Mouse (Mus musculus) embryo, embryonic 10 days (tissue): ENCODE data around the gene Gng8.

Experiments used
- DNase-seq: peaks from one replicate; pipeline ENCODE4 v3.0.0-alpha.2; 2015; ENCODE audit warnings: low spot score

Gene Gng8

GRCm38 (mm10) chr7:16876608-16877007, 15.0 kb upstream of the Gng8 start:
- DNase-seq, result peak; percentile 89

- no peak for DNase-seq
These were observed 13.9 kb upstream of the Gng8 start for GRCm38 (mm10) chr7:16877717-16878116.

DNA sequence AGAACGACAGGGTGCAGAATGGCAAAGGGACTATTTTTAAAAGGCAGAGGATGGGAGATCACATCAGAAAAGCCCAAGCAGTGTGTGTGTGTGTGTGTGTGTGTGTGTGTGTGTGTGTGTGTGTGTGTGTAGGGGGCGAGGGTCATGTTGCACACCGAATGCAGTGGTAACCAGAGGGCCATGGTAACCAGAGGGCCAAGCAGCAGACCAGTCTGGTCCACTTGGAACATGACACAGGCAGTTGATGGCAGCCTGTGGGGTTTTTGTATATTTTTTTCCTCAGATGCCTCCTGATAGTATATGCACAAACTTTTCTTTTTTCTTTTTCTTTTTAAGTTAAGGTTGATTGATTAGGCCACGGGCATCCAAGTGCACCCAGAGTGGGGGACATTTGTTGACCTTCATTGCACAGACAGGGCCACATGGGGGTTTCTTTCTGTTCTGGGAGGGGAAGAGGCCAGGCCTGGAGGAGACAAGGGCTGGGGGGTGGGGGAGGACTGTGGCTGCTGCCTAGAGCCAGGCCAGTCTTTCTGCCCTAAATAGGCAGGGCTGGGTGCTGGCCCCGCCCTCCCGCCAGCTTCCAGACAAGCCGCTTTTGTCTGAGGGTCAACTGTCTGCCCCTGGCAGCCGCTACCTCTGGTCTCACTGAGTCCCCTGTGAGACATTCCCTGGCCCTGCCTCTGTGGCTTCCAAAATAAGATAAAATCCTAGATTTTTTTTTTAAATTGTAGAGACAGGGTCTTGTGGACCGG, 11.6 kb upstream of the Gng8 start:
- DNase-seq, result peak; percentile 92

- DNase-seq, result no peak
These were observed 11.0 kb upstream of the Gng8 start for GRCm38 (mm10) chr7:16880615-16881014.

DNA sequence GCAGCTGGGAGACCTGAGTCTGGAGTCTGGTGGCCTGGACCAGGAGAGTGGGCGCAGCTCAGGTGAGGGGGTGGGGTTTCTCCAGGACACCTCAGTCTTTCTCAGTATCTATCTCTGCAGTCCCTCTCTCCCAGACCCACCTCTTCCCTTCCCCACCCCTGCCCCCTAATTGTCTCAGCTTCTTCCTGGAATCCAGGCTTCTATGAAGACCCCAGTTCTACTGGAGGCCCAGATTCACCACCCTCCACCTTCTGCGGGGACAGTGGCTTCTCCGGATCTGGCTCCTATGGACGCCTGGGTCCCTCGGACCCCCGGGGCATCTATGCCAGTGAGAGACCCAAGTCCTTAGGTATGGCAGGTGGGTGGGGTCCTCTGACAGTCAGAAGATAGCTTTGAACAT, 8.4 kb upstream of the Gng8 start:
- no peak for DNase-seq

DNA sequence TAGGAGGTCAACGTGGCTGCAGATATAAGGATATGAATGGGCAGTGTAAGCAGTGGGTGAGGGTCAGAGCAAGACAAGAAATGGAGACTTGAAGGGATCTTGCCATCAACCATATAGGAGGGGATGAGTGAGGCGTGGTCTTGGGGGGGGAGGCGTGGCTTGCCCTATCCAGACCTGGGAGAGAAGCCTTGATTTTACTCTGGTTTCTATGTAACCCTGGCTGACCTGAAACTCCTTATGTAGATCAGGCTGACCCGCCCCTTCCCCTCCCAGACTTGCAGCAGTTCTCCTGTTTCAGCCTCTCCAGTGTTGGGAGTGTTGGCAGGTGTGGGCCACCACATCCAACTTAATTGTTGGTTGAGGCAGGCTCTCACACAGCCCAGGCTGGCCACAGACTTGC, 7.3 kb upstream of the Gng8 start:
- DNase-seq, result no peak

DNA sequence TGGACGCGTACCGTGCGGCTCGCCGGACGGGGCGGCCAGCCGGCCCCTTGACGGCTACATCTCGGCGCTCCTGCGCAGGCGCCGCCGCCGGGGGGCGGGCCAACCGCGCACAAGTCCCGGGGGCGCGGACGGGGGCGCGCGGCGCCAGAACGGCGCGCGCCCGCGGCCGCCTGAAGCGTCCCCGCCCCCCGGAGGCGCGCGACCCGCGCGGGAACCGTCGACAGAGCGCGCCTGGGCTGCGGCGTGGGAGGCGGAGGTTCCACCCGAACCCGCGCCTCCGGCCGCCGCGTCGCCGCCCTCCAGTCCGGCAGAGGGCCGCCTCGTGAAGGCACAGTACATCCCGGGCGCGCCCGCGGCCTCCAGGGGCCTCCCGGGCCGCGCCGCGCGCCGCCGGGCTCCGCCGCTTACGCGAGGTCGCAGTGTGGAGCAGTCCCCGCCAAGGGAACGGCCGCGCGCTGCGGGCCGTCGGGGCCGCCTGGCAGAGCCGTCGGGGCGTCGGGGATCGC, 6.3 kb upstream of the Gng8 start:
- DNase-seq, result no peak

GRCm38 (mm10) chr7:16885905-16886304, 5.7 kb upstream of the Gng8 start:
- no peak for DNase-seq

DNA sequence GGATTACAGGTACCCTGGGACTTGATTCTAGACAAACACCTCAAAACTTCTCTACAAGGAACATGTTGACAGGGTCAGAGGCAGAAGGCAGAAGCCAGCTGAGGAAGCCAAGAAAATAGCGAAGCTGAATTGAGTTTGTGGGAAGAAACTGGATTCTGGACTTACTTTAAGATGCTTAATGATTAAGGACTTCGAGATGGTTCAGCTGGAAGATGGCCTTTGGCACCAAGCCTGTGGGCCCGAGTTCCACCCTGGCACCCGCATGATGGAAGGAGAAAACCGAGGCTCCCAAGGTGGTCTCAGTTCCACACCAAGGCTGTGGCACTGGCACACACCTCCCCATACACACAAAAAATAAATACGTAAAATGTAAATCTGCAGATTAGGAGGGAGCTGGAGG, 1.1 kb upstream of the Gng8 start:
- DNase-seq, result no peak

- DNase-seq, result peak; percentile 89
These were observed 642 bp upstream of the Gng8 start for GRCm38 (mm10) chr7:16890944-16891343.

DNA sequence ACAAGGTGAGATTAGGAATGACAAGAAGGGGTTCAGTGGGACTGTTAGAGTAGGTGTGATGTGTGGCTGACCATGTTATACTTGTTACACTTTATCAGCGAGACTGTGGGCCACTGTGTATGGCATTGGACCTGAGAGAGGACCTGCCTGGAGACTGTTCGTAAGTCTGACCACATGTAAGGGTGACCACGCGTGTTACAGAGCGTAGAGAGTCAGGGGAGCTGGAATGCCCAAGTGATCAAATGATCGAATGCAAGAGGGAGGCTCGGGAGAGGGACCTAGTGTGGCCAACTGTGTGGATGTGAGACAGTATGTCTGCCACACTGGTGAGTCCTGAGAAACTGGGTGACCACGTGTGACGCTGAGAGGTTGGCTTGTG, 755 bp downstream of the Gng8 start:
- DNase-seq, result no peak

- DNase-seq, result no peak
These were observed 2.0 kb downstream of the Gng8 start for GRCm38 (mm10) chr7:16893612-16894011.

GRCm38 (mm10) chr7:16894279-16894678, 2.7 kb downstream of the Gng8 start:
- no peak for DNase-seq

GRCm38 (mm10) chr7:16895000-16895399, 3.4 kb downstream of the Gng8 start:
- peak; percentile 92 for DNase-seq

GRCm38 (mm10) chr7:16895511-16895910, 3.9 kb downstream of the Gng8 start:
- DNase-seq, result no peak

GRCm38 (mm10) chr7:16900526-16900925, 8.9 kb downstream of the Gng8 start:
- no peak for DNase-seq

DNA sequence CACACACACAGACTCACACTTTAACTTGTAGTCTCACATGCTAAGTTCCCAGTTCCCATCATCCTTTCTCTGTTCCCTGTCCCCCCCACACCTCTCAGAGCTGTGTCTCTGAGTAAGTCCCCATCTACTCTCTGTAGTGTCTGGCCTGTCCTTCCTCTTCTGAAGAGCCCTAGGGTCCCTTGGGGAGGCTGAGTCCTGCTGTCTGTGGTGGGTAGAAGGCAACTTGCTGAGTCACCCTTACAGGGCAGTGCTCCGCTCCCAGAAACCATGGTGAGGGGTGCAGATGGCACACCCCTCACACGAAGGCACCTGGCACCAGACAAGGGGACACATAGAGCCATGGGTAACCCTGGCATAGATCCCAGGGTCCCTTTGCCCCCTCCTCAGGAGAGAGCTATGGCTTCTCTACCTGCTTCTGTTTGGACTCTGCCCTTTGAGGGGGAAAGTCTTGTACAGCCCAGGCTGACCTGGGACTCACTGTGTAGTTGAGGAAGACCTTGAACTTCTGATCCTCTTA, 11.9 kb downstream of the Gng8 start:
- DNase-seq, result no peak

- DNase-seq, result no peak
These were observed 12.6 kb downstream of the Gng8 start for GRCm38 (mm10) chr7:16904120-16904675.

DNA sequence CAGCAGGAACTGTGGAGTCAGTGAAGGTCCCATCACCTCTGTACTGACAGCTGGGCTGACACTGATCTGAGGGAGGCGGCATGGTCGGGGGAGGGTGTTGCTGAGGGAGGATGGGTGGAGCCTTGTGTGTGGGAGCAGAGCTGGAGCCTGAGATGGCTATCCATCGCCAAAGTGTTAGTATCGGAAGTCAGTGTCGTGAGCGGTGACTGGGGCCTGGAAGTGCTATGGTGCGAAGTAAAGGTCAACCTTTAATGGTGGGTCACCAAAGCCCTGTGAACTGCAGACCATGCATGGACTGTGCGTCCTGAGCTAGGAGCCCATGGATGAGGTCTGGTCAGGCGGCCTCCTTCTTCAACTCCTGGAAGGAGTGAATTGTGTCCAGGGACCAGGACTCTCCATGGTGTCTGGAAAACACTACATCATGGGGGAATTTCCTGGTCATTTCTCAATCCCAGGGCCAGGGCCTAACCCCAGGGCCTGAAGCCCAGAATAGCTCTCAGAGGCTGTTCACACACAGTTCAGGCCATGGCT, 14.0 kb downstream of the Gng8 start:
- no peak for DNase-seq

DNA sequence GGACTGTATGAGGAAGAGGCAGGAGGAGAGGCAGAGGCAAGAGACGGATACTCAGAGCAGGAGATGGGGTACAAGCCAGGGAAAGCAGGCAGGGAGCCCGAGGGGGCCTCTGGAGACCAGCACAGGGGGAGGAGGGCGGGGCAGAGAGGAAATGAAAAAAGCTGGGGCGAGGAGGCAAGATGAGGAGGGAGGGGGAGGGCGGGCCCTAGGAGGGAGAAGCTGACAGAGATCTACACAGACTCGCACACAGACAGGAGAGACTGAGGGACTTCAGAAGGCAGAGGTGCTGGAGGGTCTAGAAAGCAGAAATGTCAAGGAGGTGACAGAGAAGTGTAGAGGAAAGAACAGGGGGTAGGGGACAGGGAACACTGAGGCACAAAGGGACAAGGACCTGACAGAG, 14.7 kb downstream of the Gng8 start, which contains the start of gene Ptgir:
Gene Ptgir, plus strand, starts transcription at position 210 of the 400 bp plus-strand sequence.
- DNase-seq, result no peak

GRCm38 (mm10) chr7:16906889-16907559, 15.4 kb downstream of the Gng8 start:
- DNase-seq, result no peak

DNA sequence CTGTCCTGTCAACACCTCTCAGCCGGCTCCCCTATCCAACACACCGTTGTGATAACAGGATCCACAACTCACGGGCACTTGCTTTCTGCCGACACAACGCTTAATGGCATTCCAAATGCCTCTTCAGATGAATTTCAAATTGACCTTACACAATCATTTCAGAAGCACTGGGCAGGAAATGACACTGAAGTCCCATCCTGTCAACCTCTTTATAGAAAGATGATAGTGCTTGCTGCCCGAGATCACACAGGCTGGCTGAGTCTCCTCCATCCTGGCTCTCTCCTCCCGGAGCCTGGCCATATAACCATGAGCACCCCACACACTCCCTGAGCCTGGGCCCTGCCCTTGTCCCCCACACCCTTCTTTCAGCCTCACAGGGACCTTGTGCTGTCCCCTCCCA, 16.3 kb downstream of the Gng8 start:
- DNase-seq, result no peak

DNA sequence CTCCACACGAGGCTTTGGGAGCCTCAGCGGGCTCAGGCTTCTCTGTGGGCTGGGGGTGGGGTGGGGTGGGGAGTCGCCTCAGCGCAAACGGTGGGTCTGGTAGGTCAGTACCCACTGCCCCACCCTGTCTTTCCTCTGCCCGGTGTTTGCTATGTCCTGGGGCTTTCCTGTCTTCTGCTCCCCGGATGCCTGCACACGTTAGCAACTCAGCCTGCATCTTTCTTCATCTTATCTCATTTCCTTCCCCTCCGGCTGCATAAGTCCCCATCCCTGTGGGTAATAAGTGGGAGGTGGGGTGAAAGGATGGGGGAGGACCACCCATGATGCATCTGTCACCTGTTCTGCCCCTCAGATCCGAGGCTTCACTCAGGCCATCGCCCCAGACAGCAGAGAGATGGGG, 16.8 kb downstream of the Gng8 start:
- no peak for DNase-seq
